Mouse (Mus musculus) heart, adult 2 months (tissue): ENCODE measurements at regions not wholly inside any gene's neighbourhood (a gene's known extent, or its start where the extent isn't known, plus 50 kb on each side); places are given as distances from the start of the nearest gene placed in this dataset.

Source experiments
- DNase-seq, 2 experiments: peaks; one replicate each; pipeline ENCODE4 v3.0.0; 2021
- H3K27ac ChIP-seq: fragments of 200-600 bp; 2 replicates; pipeline ENCODE4 v1.8.1; 2022
- H3K27me3 ChIP-seq: fragments of 200-500 bp; 2 replicates; pipeline ENCODE4 v1.6.1; 2012; ENCODE audit warnings: mild to moderate bottlenecking, low read length, inconsistent platforms, mixed read lengths; ENCODE audit not compliant: control insufficient read depth, insufficient read depth
- H3K36me3 ChIP-seq: fragments of 200-500 bp; 2 replicates; pipeline ENCODE4 v1.6.1; 2012; ENCODE audit warnings: low read length, inconsistent platforms; ENCODE audit not compliant: control insufficient read depth, insufficient read depth
- H3K4me1 ChIP-seq: fragments of 200-500 bp; 2 replicates; pipeline ENCODE4 v1.6.1; 2011; ENCODE audit warnings: low read length; ENCODE audit not compliant: control insufficient read depth, insufficient read depth
- H3K4me3 ChIP-seq: fragments of 200-600 bp; 2 replicates; pipeline ENCODE4 v1.8.1; 2022
- H3K79me2 ChIP-seq: fragments of 200-500 bp; replicated peaks from 2 replicates; pipeline ENCODE4 v1.6.1; 2012; ENCODE audit warnings: mild to moderate bottlenecking, inconsistent platforms, low read length, moderate library complexity, mixed read lengths; ENCODE audit not compliant: control insufficient read depth, insufficient read depth
- H3K9ac ChIP-seq: fragments of 200-500 bp; 2 replicates; pipeline ENCODE4 v1.6.1; 2012; ENCODE audit warnings: low read depth, mild to moderate bottlenecking, control low read depth, inconsistent platforms, low read length, mixed read lengths
- CTCF ChIP-seq: fragments of 200-600 bp; IDR thresholded peaks from 2 replicates; pipeline ENCODE4 v1.8.1; 2022; ENCODE audit warnings: antibody characterized with exemption, mild to moderate bottlenecking, moderate library complexity
- EP300 ChIP-seq: fragments of 200-500 bp; IDR thresholded peaks from 2 replicates; pipeline ENCODE4 v1.6.1; 2011; ENCODE audit warnings: low read depth, low read length, control low read depth; ENCODE audit not compliant: insufficient read depth
- POLR2A ChIP-seq: fragments of 200-500 bp; IDR thresholded peaks from 2 replicates; pipeline ENCODE4 v1.6.1; 2011; ENCODE audit warnings: mild to moderate bottlenecking, low read depth, low read length, control low read depth; ENCODE audit not compliant: insufficient read depth
- WGBS: fragments of 180-500 bp; shearing (Covaris S2); methylation state at CpG from one replicate; pipeline ENCODE4 v1.1.7; 2018; 5-methylcytosine and 5-hydroxymethylcytosine counted together
- intact Hi-C: fragments of 180-260 bp; cut with DNase I; formaldehyde crosslinking; loops from one replicate; pipeline ENCODE4 v1.15.1; 2025

- intact Hi-C loops, result no loop called here
- Histone ChIP-seq H3K79me2 (no peaks in the 10 kb centered on the region), H3K4me3 (no peak overlapping the region), H3K4me1 (peaks cover 1% of the 10 kb centered on the region; the same call in 1 of the 2 replicates), H3K36me3 (no peaks in the 10 kb centered on the region), H3K27ac (no peak overlapping the region), H3K27me3 (no peaks in the 10 kb centered on the region), H3K9ac (no peak overlapping the region)
- TF ChIP-seq POLR2A, result no peak
- no peak for TF ChIP-seq CTCF
- no peak for TF ChIP-seq EP300
- DNase-seq, result no peak
Observed at GRCm38 (mm10) chr6:94362626-94363025, 78.9 kb upstream of the Magi1 start.

- no peaks in the 10 kb centered on the region for H3K4me1 ChIP-seq
- no peak for DNase-seq
- H3K36me3 ChIP-seq, result no peaks in the 10 kb centered on the region
- TF ChIP-seq CTCF, result no peak
- TF ChIP-seq EP300, result no peak
- TF ChIP-seq POLR2A, result no peak
- H3K4me3 ChIP-seq, result no peak overlapping the region
- intact Hi-C loops, result no loop called here
- no peak overlapping the region for H3K27ac ChIP-seq
- 63% methylated on average over 4 of the region's 4 CpGs for WGBS
- no peak overlapping the region for H3K9ac ChIP-seq
- no peaks in the 10 kb centered on the region for H3K27me3 ChIP-seq
- H3K79me2 ChIP-seq, result no peaks in the 10 kb centered on the region
Observed at GRCm38 (mm10) chr6:94357568-94357967, 73.9 kb upstream of the Magi1 start.

GRCm38 (mm10) chr6:94354451-94355095 is 70.9 kb upstream of the Magi1 start:
- no peak for DNase-seq
- no peaks in the 10 kb centered on the region for H3K79me2 ChIP-seq
- intact Hi-C loops, result no loop called here
- no peak overlapping the region for H3K27ac ChIP-seq
- TF ChIP-seq POLR2A (no peak), CTCF (no peak), EP300 (no peak)
- no peak overlapping the region for H3K4me3 ChIP-seq
- WGBS, result 46% methylated on average over 8 of the region's 8 CpGs
- no peak overlapping the region for H3K9ac ChIP-seq
- H3K36me3 ChIP-seq, result no peaks in the 10 kb centered on the region
- no peaks in the 10 kb centered on the region for H3K27me3 ChIP-seq
- H3K4me1 ChIP-seq, result no peaks in the 10 kb centered on the region

- no peak overlapping the region for H3K27ac ChIP-seq
- no peak overlapping the region for H3K4me3 ChIP-seq
- DNase-seq, result no peak
- H3K27me3 ChIP-seq, result no peaks in the 10 kb centered on the region
- intact Hi-C loops, result no loop called here
- no peak for TF ChIP-seq POLR2A
- TF ChIP-seq CTCF, result no peak
- TF ChIP-seq EP300, result no peak
- no peaks in the 10 kb centered on the region for H3K36me3 ChIP-seq
- H3K9ac ChIP-seq, result no peak overlapping the region
- 78% methylated on average over 2 of the region's 2 CpGs for WGBS
- no peaks in the 10 kb centered on the region for H3K79me2 ChIP-seq
- H3K4me1 ChIP-seq, result no peaks in the 10 kb centered on the region
Observed at GRCm38 (mm10) chr6:94344296-94344695, 60.6 kb upstream of the Magi1 start.

GRCm38 (mm10) chr6:94340546-94340945 is 56.8 kb upstream of the Magi1 start:
- Histone ChIP-seq H3K4me1 (no peaks in the 10 kb centered on the region), H3K27me3 (no peaks in the 10 kb centered on the region), H3K9ac (no peak overlapping the region), H3K36me3 (no peaks in the 10 kb centered on the region), H3K27ac (no peak overlapping the region), H3K79me2 (no peaks in the 10 kb centered on the region), H3K4me3 (no peak overlapping the region)
- 74% methylated on average over 2 of the region's 2 CpGs for WGBS
- no peak for DNase-seq
- intact Hi-C loops, result no loop called here
- no peak for TF ChIP-seq EP300
- TF ChIP-seq CTCF, result no peak
- TF ChIP-seq POLR2A, result no peak

GRCm38 (mm10) chr6:94336168-94336567 is 52.5 kb upstream of the Magi1 start:
- Histone ChIP-seq H3K4me1 (no peaks in the 10 kb centered on the region), H3K36me3 (no peaks in the 10 kb centered on the region), H3K9ac (no peak overlapping the region), H3K4me3 (no peak overlapping the region), H3K79me2 (no peaks in the 10 kb centered on the region), H3K27ac (no peak overlapping the region), H3K27me3 (no peaks in the 10 kb centered on the region)
- 77% methylated on average over 6 of the region's 6 CpGs for WGBS
- intact Hi-C loops, result no loop called here
- TF ChIP-seq EP300 (no peak), POLR2A (no peak), CTCF (no peak)
- no peak for DNase-seq
